Mouse (Mus musculus) embryonic fibroblast, embryonic 13.5 days (primary cell): ENCODE measurements around the gene Gm17571.

Experiments
- CTCF ChIP-seq: IDR thresholded peaks from 2 replicates; pipeline ENCODE4 v1.5.1; 2011; ENCODE audit warnings: mild to moderate bottlenecking, control low read depth, low read length, moderate library complexity, borderline replicate concordance; ENCODE audit not compliant: insufficient read depth
- POLR2A ChIP-seq: IDR thresholded peaks from 2 replicates; pipeline ENCODE4 v1.6.1; 2011; ENCODE audit warnings: low read depth, mild to moderate bottlenecking, control low read depth, low read length, moderate library complexity

- TF ChIP-seq POLR2A (no peak), CTCF (no peak)
Observed at GRCm38 (mm10) chr9:13457774-13458173, 11.2 kb upstream of the Gm17571 start.
